13 mouse cellular contexts compared by ENCODE assay signal in genomic region chr11:46283800-46284199, GRCm38 (mm10). TPM values are rescaled to one million over a fixed set of nuclear protein-coding genes. Genes with fewer than 3 reads are reported as not detected.
"Had no signal": no experiment of that assay in that cellular context is flagged by ENCODE, and none has a peak within 500 bp of the region (broad histone marks: within the 10 kb centered on the region; RNA-seq: fewer than 3 reads in every experiment).

No protein-coding gene starts in this region.

- DNase-seq: lung, adult 18-20 months; lung, embryonic 14.5 days; lung, postnatal 10 days; midbrain, embryonic 14.5 days; retina, postnatal 1 day; right cerebral cortex, postnatal 25 days; spleen, adult 18-20 months; thymus, adult 18-20 months; thymus, postnatal 14 days; thymus, postnatal 36 days had no signal

- ATAC-seq: midbrain, embryonic 16.5 days had no signal

RNA-seq across cellular contexts. Expression of gene Fndc9, which starts 48.5 kb away (rescaled TPM):
- total RNA-seq: megakaryocyte, adult 5-6 weeks; megakaryocyte-erythroid progenitor cell, adult 5-6 weeks had no signal
